Mouse (Mus musculus): ENCODE results near the gene Aoc1. TPM values are rescaled to one million over a fixed set of nuclear protein-coding genes. Genes with fewer than 3 reads are reported as not detected.

The Aoc1 gene
- polyA plus RNA-seq (2014; fragmentation: Nextera tagmentation; extraction: Ambion mirVana) = not detected in 2 replicates

GRCm38 (mm10) chr6:48872596-48872995, at the start of gene Aoc1:
Gene Aoc1 (plus strand): TSS chr6:48872896.
- 83% methylated on average over 5 of the region's 5 CpGs for WGBS
- H3K27ac ChIP-seq (ENCODE audit: low read depth, low read length) = no peak within 1 kb of the TSS

DNA sequence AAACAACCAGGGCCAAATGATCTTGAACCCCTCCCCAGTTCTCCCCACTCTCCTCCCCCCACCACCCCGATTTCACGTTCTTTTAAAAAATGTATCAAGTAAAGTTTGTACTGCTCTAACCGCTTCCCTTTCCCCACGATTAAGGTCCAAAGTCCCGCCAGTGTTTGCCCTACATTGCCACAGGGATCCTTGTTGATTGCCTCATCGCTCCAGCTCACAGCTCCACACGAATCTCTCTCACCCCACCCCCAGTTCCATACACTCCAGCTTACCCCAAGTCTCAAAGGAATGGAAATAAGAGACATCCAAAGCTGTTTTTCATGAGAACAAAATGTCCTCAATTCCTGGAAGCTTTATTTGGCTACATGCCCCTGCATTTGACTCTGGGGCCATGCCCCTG, 47.7 kb upstream of the Aoc1 start:
- Histone ChIP-seq H3K9ac (ENCODE audit: low read length) (no peak overlapping the region), H3K36me3 (ENCODE audit: control insufficient read depth, insufficient read depth, low read length) (no peaks in the 10 kb centered on the region), H3K9me3 (ENCODE audit: control insufficient read depth, low read length) (no peaks in the 10 kb centered on the region), H3K4me2 (ENCODE audit: low read depth) (no peak overlapping the region), H3K4me1 (ENCODE audit: control insufficient read depth, insufficient read depth, low read length) (no peaks in the 10 kb centered on the region), H3K27ac (ENCODE audit: low read depth, low read length) (no peak overlapping the region), H3K27me3 (ENCODE audit: control insufficient read depth, insufficient read depth, low read length) (no peaks in the 10 kb centered on the region), H3K4me3 (ENCODE audit: low read depth, low read length) (no peak overlapping the region)
- no peak for ATAC-seq (ENCODE audit: insufficient read depth, low FRiP score, low TSS enrichment)
- DNase-seq (ENCODE audit: low spot score) = no peak
- 80% methylated on average over 7 of the region's 7 CpGs for WGBS

More at GRCm38 (mm10) chr6:48872596-48872995, at the start of gene Aoc1:
- no peak within 1 kb of the TSS for H3K4me2 ChIP-seq (ENCODE audit: low read depth)
- H3K27me3 ChIP-seq (ENCODE audit: control insufficient read depth, insufficient read depth, low read length) = no peaks in the 10 kb centered on the region
- ATAC-seq (ENCODE audit: insufficient read depth, low FRiP score, low TSS enrichment) = no peak
- no peaks in the 10 kb centered on the region for H3K4me1 ChIP-seq (ENCODE audit: control insufficient read depth, insufficient read depth, low read length)
- H3K36me3 ChIP-seq (ENCODE audit: control insufficient read depth, insufficient read depth, low read length) = no peaks in the 10 kb centered on the region
- no peaks in the 10 kb centered on the region for H3K9me3 ChIP-seq (ENCODE audit: control insufficient read depth, low read length)
- H3K4me3 ChIP-seq (ENCODE audit: low read depth, low read length) = no peak within 1 kb of the TSS
- no peak within 1 kb of the TSS for H3K9ac ChIP-seq (ENCODE audit: low read length)
- no peak for DNase-seq (ENCODE audit: low spot score)

DNA sequence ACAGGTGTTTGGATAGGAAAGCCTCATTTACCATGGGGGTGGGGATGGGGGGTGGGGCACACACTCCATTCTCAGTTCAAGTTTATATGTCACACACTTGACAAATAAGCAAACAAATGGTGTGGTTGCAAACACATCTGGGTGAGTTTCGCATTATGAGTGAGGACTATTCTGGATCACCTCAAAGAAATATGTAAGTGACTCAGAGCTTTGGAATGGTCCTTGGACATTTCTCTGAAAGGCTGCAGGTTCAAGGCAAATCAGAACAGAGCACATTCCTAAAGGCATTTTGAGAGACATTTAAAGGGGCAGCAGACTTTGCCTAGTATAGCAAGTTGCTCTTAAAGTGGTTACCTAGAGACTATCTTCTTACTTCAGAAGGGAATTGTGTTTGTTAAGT, 43.7 kb upstream of the Aoc1 start:
- DNase-seq (ENCODE audit: low spot score) (no peak), ATAC-seq (ENCODE audit: insufficient read depth, low FRiP score, low TSS enrichment) (no peak)
- Histone ChIP-seq H3K4me1 (ENCODE audit: control insufficient read depth, insufficient read depth, low read length) (no peaks in the 10 kb centered on the region), H3K4me3 (ENCODE audit: low read depth, low read length) (no peak overlapping the region), H3K27ac (ENCODE audit: low read depth, low read length) (no peak overlapping the region), H3K9ac (ENCODE audit: low read length) (no peak overlapping the region), H3K4me2 (ENCODE audit: low read depth) (no peak overlapping the region), H3K36me3 (ENCODE audit: control insufficient read depth, insufficient read depth, low read length) (no peaks in the 10 kb centered on the region), H3K9me3 (ENCODE audit: control insufficient read depth, low read length) (no peaks in the 10 kb centered on the region), H3K27me3 (ENCODE audit: control insufficient read depth, insufficient read depth, low read length) (no peaks in the 10 kb centered on the region)
- WGBS = 74% methylated on average over 1 of the region's 1 CpGs

DNA sequence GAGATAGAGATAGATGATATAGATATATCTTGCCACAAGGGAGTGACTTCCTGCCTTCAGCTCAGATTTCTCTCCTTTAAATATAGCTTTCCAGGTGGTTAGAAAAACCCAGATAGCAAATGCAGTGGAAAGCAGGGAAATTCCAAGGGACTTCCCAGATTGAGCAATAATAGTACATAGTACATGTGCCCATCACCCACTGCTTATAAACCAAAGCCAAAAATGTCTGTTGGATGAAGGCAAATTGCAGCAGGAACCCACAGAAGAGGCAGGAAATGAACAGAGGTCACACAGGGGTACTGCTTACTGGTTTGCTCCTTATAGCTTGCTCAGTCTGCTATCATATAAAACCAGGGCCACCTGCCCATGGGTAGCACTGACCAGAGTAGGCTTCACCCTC, 43.0 kb upstream of the Aoc1 start:
- Histone ChIP-seq H3K4me3 (ENCODE audit: low read depth, low read length) (no peak overlapping the region), H3K4me2 (ENCODE audit: low read depth) (no peak overlapping the region), H3K36me3 (ENCODE audit: control insufficient read depth, insufficient read depth, low read length) (no peaks in the 10 kb centered on the region), H3K9ac (ENCODE audit: low read length) (no peak overlapping the region), H3K4me1 (ENCODE audit: control insufficient read depth, insufficient read depth, low read length) (no peaks in the 10 kb centered on the region), H3K9me3 (ENCODE audit: control insufficient read depth, low read length) (no peaks in the 10 kb centered on the region), H3K27me3 (ENCODE audit: control insufficient read depth, insufficient read depth, low read length) (no peaks in the 10 kb centered on the region), H3K27ac (ENCODE audit: low read depth, low read length) (no peak overlapping the region)
- ATAC-seq (ENCODE audit: insufficient read depth, low FRiP score, low TSS enrichment) (no peak), DNase-seq (ENCODE audit: low spot score) (no peak)

GRCm38 (mm10) chr6:48830241-48830640, 42.5 kb upstream of the Aoc1 start:
- ATAC-seq (ENCODE audit: insufficient read depth, low FRiP score, low TSS enrichment) = no peak
- no peaks in the 10 kb centered on the region for H3K27me3 ChIP-seq (ENCODE audit: control insufficient read depth, insufficient read depth, low read length)
- H3K4me2 ChIP-seq (ENCODE audit: low read depth) = no peak overlapping the region
- no peaks in the 10 kb centered on the region for H3K9me3 ChIP-seq (ENCODE audit: control insufficient read depth, low read length)
- DNase-seq (ENCODE audit: low spot score) = no peak
- H3K4me1 ChIP-seq (ENCODE audit: control insufficient read depth, insufficient read depth, low read length) = no peaks in the 10 kb centered on the region
- WGBS = 80% methylated on average over 1 of the region's 1 CpGs
- H3K9ac ChIP-seq (ENCODE audit: low read length) = no peak overlapping the region
- H3K36me3 ChIP-seq (ENCODE audit: control insufficient read depth, insufficient read depth, low read length) = no peaks in the 10 kb centered on the region
- no peak overlapping the region for H3K27ac ChIP-seq (ENCODE audit: low read depth, low read length)
- no peak overlapping the region for H3K4me3 ChIP-seq (ENCODE audit: low read depth, low read length)

- no peak overlapping the region for H3K4me2 ChIP-seq (ENCODE audit: low read depth)
- 85% methylated on average over 5 of the region's 5 CpGs for WGBS
- H3K36me3 ChIP-seq (ENCODE audit: control insufficient read depth, insufficient read depth, low read length) = no peaks in the 10 kb centered on the region
Observed at GRCm38 (mm10) chr6:48831141-48831540, 41.6 kb upstream of the Aoc1 start.

GRCm38 (mm10) chr6:48832426-48832825, 40.3 kb upstream of the Aoc1 start:
- no peak overlapping the region for H3K9ac ChIP-seq (ENCODE audit: low read length)
- no peak overlapping the region for H3K4me2 ChIP-seq (ENCODE audit: low read depth)
- H3K36me3 ChIP-seq (ENCODE audit: control insufficient read depth, insufficient read depth, low read length) = no peaks in the 10 kb centered on the region
- WGBS = 91% methylated on average over 1 of the region's 1 CpGs
- no peak overlapping the region for H3K4me3 ChIP-seq (ENCODE audit: low read depth, low read length)
- H3K27ac ChIP-seq (ENCODE audit: low read depth, low read length) = no peak overlapping the region
- no peaks in the 10 kb centered on the region for H3K4me1 ChIP-seq (ENCODE audit: control insufficient read depth, insufficient read depth, low read length)
- DNase-seq (ENCODE audit: low spot score) = no peak
- ATAC-seq (ENCODE audit: insufficient read depth, low FRiP score, low TSS enrichment) = no peak
- no peaks in the 10 kb centered on the region for H3K27me3 ChIP-seq (ENCODE audit: control insufficient read depth, insufficient read depth, low read length)
- no peaks in the 10 kb centered on the region for H3K9me3 ChIP-seq (ENCODE audit: control insufficient read depth, low read length)

More at GRCm38 (mm10) chr6:48831141-48831540, 41.6 kb upstream of the Aoc1 start:
- ATAC-seq (ENCODE audit: insufficient read depth, low FRiP score, low TSS enrichment) (no peak), DNase-seq (ENCODE audit: low spot score) (no peak)
- no peaks in the 10 kb centered on the region for H3K4me1 ChIP-seq (ENCODE audit: control insufficient read depth, insufficient read depth, low read length)
- H3K9ac ChIP-seq (ENCODE audit: low read length) = no peak overlapping the region
- no peaks in the 10 kb centered on the region for H3K9me3 ChIP-seq (ENCODE audit: control insufficient read depth, low read length)
- H3K27me3 ChIP-seq (ENCODE audit: control insufficient read depth, insufficient read depth, low read length) = no peaks in the 10 kb centered on the region
- no peak overlapping the region for H3K27ac ChIP-seq (ENCODE audit: low read depth, low read length)
- no peak overlapping the region for H3K4me3 ChIP-seq (ENCODE audit: low read depth, low read length)

- Histone ChIP-seq H3K9me3 (ENCODE audit: control insufficient read depth, low read length) (no peaks in the 10 kb centered on the region), H3K36me3 (ENCODE audit: control insufficient read depth, insufficient read depth, low read length) (no peaks in the 10 kb centered on the region), H3K27ac (ENCODE audit: low read depth, low read length) (no peak overlapping the region), H3K27me3 (ENCODE audit: control insufficient read depth, insufficient read depth, low read length) (no peaks in the 10 kb centered on the region), H3K9ac (ENCODE audit: low read length) (no peak overlapping the region), H3K4me3 (ENCODE audit: low read depth, low read length) (no peak overlapping the region), H3K4me2 (ENCODE audit: low read depth) (no peak overlapping the region), H3K4me1 (ENCODE audit: control insufficient read depth, insufficient read depth, low read length) (no peaks in the 10 kb centered on the region)
- no peak for DNase-seq (ENCODE audit: low spot score)
- ATAC-seq (ENCODE audit: insufficient read depth, low FRiP score, low TSS enrichment) = no peak
- 92% methylated on average over 4 of the region's 4 CpGs for WGBS
Observed at GRCm38 (mm10) chr6:48833515-48833914, 39.2 kb upstream of the Aoc1 start.

DNA sequence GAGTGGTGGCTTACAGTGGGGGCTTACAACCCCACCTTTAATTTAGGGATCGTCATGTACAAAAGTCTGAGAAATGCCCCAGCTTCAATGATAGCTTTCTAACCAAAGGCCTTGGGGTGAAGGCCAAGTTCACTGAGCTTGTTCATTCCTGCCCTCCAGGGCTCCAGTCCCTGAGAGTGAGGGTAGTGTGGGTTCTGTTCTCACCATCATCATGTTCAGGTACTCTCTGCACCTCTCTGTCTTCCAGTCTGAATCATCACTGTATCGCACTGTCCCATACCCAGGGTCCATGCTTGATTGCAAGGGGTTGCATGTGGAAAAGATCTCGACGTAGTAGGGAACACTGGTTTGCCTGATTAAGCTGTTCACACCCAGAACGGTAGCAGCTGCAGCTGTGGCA, 37.5 kb upstream of the Aoc1 start:
- Histone ChIP-seq H3K4me2 (ENCODE audit: low read depth) (no peak overlapping the region), H3K36me3 (ENCODE audit: control insufficient read depth, insufficient read depth, low read length) (no peaks in the 10 kb centered on the region), H3K4me1 (ENCODE audit: control insufficient read depth, insufficient read depth, low read length) (no peaks in the 10 kb centered on the region), H3K27me3 (ENCODE audit: control insufficient read depth, insufficient read depth, low read length) (no peaks in the 10 kb centered on the region), H3K9ac (ENCODE audit: low read length) (no peak overlapping the region), H3K9me3 (ENCODE audit: control insufficient read depth, low read length) (no peaks in the 10 kb centered on the region), H3K27ac (ENCODE audit: low read depth, low read length) (no peak overlapping the region), H3K4me3 (ENCODE audit: low read depth, low read length) (no peak overlapping the region)
- DNase-seq (ENCODE audit: low spot score) (no peak), ATAC-seq (ENCODE audit: insufficient read depth, low FRiP score, low TSS enrichment) (no peak)
- WGBS = 92% methylated on average over 5 of the region's 5 CpGs
